Mouse (Mus musculus): Measurements from ENCODE around the gene Gpr25. TPM values are rescaled to one million over a fixed set of nuclear protein-coding genes. Genes with fewer than 3 reads are reported as not detected.
A peak's percentile ranks its signal among the peaks of the same experiment; 100 is the strongest.

The Gpr25 gene
- polyA plus RNA-seq, 1 experiment from 2014 or later: not detected

DNA sequence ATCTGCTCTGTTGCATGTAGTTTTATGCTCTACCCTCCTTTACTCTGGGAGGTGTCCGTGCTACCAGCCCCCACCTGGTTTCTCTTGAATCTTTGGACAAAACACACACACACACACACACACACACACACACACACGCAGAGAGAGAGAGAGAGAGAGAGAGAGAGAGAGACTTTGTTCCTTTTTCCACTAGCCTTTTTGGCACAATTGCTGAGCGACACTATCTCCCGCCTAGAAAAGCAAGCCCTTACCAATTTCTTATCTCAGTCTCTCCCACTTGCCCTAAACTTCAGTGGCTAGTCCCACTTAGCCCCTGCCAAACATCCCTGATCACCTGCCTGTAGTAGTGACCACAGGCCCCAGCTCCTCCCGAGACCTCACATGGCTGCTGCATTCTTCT lies 16.2 kb downstream of the Gpr25 start:
- Histone ChIP-seq H3K27ac (ENCODE audit: low read depth, low read length) (no peak overlapping the region), H3K27me3 (replicated peaks; ENCODE audit: control insufficient read depth, insufficient read depth, low read length) (0 out of 2 replicates have a peak, but pooled peaks cover 2% of the 10 kb centered on the region), H3K9ac (ENCODE audit: low read depth, low read length) (no peak overlapping the region), H3K4me3 (ENCODE audit: low read depth, low read length) (no peak overlapping the region), H3K4me2 (no peak overlapping the region), H3K9me3 (ENCODE audit: control insufficient read depth, low read length) (no peaks in the 10 kb centered on the region), H3K4me1 (replicated peaks; ENCODE audit: control insufficient read depth, insufficient read depth, low read length) (no peaks in the 10 kb centered on the region), H3K36me3 (ENCODE audit: control insufficient read depth, insufficient read depth, low read length) (no peaks in the 10 kb centered on the region)
- WGBS: 78% methylated on average over 4 of the region's 5 CpGs
- ATAC-seq (replicated peaks; ENCODE audit: low FRiP score) (no peak), DNase-seq (ENCODE audit: low spot score) (no peak)

DNA sequence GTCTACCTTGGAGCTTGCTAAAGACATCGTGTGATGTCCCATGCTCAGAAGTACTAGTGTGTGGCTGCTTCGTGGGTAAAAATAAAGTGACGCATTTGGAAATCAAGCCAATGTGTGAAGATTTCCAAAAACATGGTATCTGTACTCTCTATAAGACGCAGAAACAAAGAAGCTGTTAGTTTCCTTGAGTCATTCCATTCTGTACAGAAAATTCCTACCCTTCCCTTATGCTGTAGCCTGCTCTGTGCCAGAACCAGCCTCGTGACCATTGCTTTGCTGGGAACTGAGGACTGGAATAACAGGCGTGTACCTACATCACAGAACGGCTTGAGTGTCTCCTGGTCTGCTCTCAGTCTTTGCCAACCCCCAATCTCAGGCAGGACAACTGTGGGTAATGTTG lies 18.9 kb downstream of the Gpr25 start:
- no peak overlapping the region for H3K27ac ChIP-seq (ENCODE audit: low read depth, low read length)
- H3K4me2 ChIP-seq: no peak overlapping the region
- H3K27me3 ChIP-seq (replicated peaks; ENCODE audit: control insufficient read depth, insufficient read depth, low read length): no peaks in the 10 kb centered on the region
- H3K9ac ChIP-seq (ENCODE audit: low read depth, low read length): no peak overlapping the region
- H3K9me3 ChIP-seq (ENCODE audit: control insufficient read depth, low read length): no peaks in the 10 kb centered on the region
- no peaks in the 10 kb centered on the region for H3K4me1 ChIP-seq (replicated peaks; ENCODE audit: control insufficient read depth, insufficient read depth, low read length)
- H3K36me3 ChIP-seq (ENCODE audit: control insufficient read depth, insufficient read depth, low read length): no peaks in the 10 kb centered on the region
- no peak overlapping the region for H3K4me3 ChIP-seq (ENCODE audit: low read depth, low read length)
- 83% methylated on average over 7 of the region's 7 CpGs for WGBS
- DNase-seq (ENCODE audit: low spot score) (no peak), ATAC-seq (replicated peaks; ENCODE audit: low FRiP score) (no peak)

DNA sequence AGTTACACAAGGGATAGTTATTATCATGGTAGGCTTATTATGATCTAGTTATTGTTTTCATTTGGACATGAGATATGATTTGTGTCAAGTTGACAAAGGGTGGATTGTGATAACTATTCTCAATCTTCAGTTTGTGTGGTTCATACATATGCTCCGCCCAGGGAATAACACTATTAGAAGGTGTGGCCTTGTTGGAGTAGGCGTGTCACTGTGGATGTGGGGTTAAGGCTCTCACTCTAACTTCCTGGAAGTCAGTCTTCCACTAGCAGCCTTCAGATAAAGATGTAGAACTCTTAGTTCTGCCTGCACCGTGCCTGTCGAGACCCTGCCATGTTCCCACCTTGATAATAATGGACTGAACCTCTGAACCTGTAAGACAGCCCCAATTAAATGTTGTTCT lies 22.2 kb downstream of the Gpr25 start:
- no peak overlapping the region for H3K27ac ChIP-seq (ENCODE audit: low read depth, low read length)
- no peak overlapping the region for H3K4me2 ChIP-seq
- ATAC-seq (replicated peaks; ENCODE audit: low FRiP score) (no peak), DNase-seq (ENCODE audit: low spot score) (no peak)
- no peaks in the 10 kb centered on the region for H3K9me3 ChIP-seq (ENCODE audit: control insufficient read depth, low read length)
- peaks cover 19% of the 10 kb centered on the region for H3K27me3 ChIP-seq (replicated peaks; ENCODE audit: control insufficient read depth, insufficient read depth, low read length)
- H3K4me3 ChIP-seq (ENCODE audit: low read depth, low read length): no peak overlapping the region
- no peaks in the 10 kb centered on the region for H3K4me1 ChIP-seq (replicated peaks; ENCODE audit: control insufficient read depth, insufficient read depth, low read length)
- H3K36me3 ChIP-seq (ENCODE audit: control insufficient read depth, insufficient read depth, low read length): no peaks in the 10 kb centered on the region
- no peak overlapping the region for H3K9ac ChIP-seq (ENCODE audit: low read depth, low read length)
- WGBS: 71% methylated on average over 4 of the region's 4 CpGs

- ATAC-seq (replicated peaks; ENCODE audit: low FRiP score) (no peak), DNase-seq (ENCODE audit: low spot score) (no peak)
- Histone ChIP-seq H3K9ac (ENCODE audit: low read depth, low read length) (peak overlapping the region; percentile 57), H3K27ac (ENCODE audit: low read depth, low read length) (peak overlapping the region; percentile 43; the same call in 1 of the 2 replicates), H3K36me3 (ENCODE audit: control insufficient read depth, insufficient read depth, low read length) (no peaks in the 10 kb centered on the region), H3K4me3 (ENCODE audit: low read depth, low read length) (peak overlapping the region; percentile 57), H3K9me3 (ENCODE audit: control insufficient read depth, low read length) (no peaks in the 10 kb centered on the region), H3K27me3 (replicated peaks; ENCODE audit: control insufficient read depth, insufficient read depth, low read length) (peaks cover 43% of the 10 kb centered on the region), H3K4me1 (replicated peaks; ENCODE audit: control insufficient read depth, insufficient read depth, low read length) (peaks cover 11% of the 10 kb centered on the region; the same call in 1 of the 2 replicates), H3K4me2 (peak overlapping the region; percentile 85)
- 2% methylated on average over 9 of the region's 9 CpGs for WGBS
Observed at GRCm38 (mm10) chr1:136234595-136235092, 26.0 kb downstream of the Gpr25 start.

- H3K36me3 ChIP-seq (ENCODE audit: control insufficient read depth, insufficient read depth, low read length): no peaks in the 10 kb centered on the region
- H3K4me2 ChIP-seq: peak within 1 kb of the TSS; percentile 85
- H3K27me3 ChIP-seq (replicated peaks; ENCODE audit: control insufficient read depth, insufficient read depth, low read length): peaks cover 43% of the 10 kb centered on the region
- H3K9ac ChIP-seq (ENCODE audit: low read depth, low read length): peak within 1 kb of the TSS; percentile 57
- peak; percentile 74 for DNase-seq (ENCODE audit: low spot score)
- peaks cover 16% of the 10 kb centered on the region for H3K4me1 ChIP-seq (replicated peaks; ENCODE audit: control insufficient read depth, insufficient read depth, low read length)
- peak within 1 kb of the TSS; percentile 43 for H3K27ac ChIP-seq (ENCODE audit: low read depth, low read length)
- 1% methylated on average over 51 of the region's 51 CpGs for WGBS
- H3K4me3 ChIP-seq (ENCODE audit: low read depth, low read length): peak within 1 kb of the TSS; percentile 57
- ATAC-seq (replicated peaks; ENCODE audit: low FRiP score): peak; percentile 65
- no peaks in the 10 kb centered on the region for H3K9me3 ChIP-seq (ENCODE audit: control insufficient read depth, low read length)
Observed at GRCm38 (mm10) chr1:136233892-136234594, 26.6 kb downstream of the Gpr25 start, which contains the start of gene Inava. Inava (minus strand) TSS chr1:136234264.

- peak overlapping the region; percentile 57 for H3K4me3 ChIP-seq (ENCODE audit: low read depth, low read length)
- peaks cover 22% of the 10 kb centered on the region for H3K4me1 ChIP-seq (replicated peaks; ENCODE audit: control insufficient read depth, insufficient read depth, low read length)
- no peak overlapping the region for H3K27ac ChIP-seq (ENCODE audit: low read depth, low read length)
- H3K9ac ChIP-seq (ENCODE audit: low read depth, low read length): peak overlapping the region; percentile 21; the same call in 1 of the 2 replicates
- peak; percentile 41 for DNase-seq (ENCODE audit: low spot score)
- WGBS: 5% methylated on average over 23 of the region's 23 CpGs
- H3K27me3 ChIP-seq (replicated peaks; ENCODE audit: control insufficient read depth, insufficient read depth, low read length): peaks cover 43% of the 10 kb centered on the region
- peak overlapping the region; percentile 85 for H3K4me2 ChIP-seq
- ATAC-seq (replicated peaks; ENCODE audit: low FRiP score): no peak
- no peaks in the 10 kb centered on the region for H3K36me3 ChIP-seq (ENCODE audit: control insufficient read depth, insufficient read depth, low read length)
- H3K9me3 ChIP-seq (ENCODE audit: control insufficient read depth, low read length): no peaks in the 10 kb centered on the region
Observed at GRCm38 (mm10) chr1:136232986-136233790, 27.5 kb downstream of the Gpr25 start.

GRCm38 (mm10) chr1:136232285-136232926 lies 28.3 kb downstream of the Gpr25 start:
- Histone ChIP-seq H3K4me3 (ENCODE audit: low read depth, low read length) (peak overlapping the region; percentile 57), H3K4me2 (peak overlapping the region; percentile 85), H3K36me3 (ENCODE audit: control insufficient read depth, insufficient read depth, low read length) (no peaks in the 10 kb centered on the region), H3K4me1 (replicated peaks; ENCODE audit: control insufficient read depth, insufficient read depth, low read length) (peaks cover 22% of the 10 kb centered on the region), H3K9me3 (ENCODE audit: control insufficient read depth, low read length) (no peaks in the 10 kb centered on the region), H3K9ac (ENCODE audit: low read depth, low read length) (no peak overlapping the region), H3K27ac (ENCODE audit: low read depth, low read length) (no peak overlapping the region), H3K27me3 (replicated peaks; ENCODE audit: control insufficient read depth, insufficient read depth, low read length) (peaks cover 43% of the 10 kb centered on the region)
- WGBS: 6% methylated on average over 9 of the region's 9 CpGs
- ATAC-seq (replicated peaks; ENCODE audit: low FRiP score): no peak
- no peak for DNase-seq (ENCODE audit: low spot score)

- H3K4me2 ChIP-seq: peak overlapping the region; percentile 85
- no peak for ATAC-seq (replicated peaks; ENCODE audit: low FRiP score)
Observed at GRCm38 (mm10) chr1:136231596-136231995, 29.1 kb downstream of the Gpr25 start.

More at GRCm38 (mm10) chr1:136231596-136231995, 29.1 kb downstream of the Gpr25 start:
- WGBS: 13% methylated on average over 6 of the region's 6 CpGs
- no peaks in the 10 kb centered on the region for H3K36me3 ChIP-seq (ENCODE audit: control insufficient read depth, insufficient read depth, low read length)
- peaks cover 43% of the 10 kb centered on the region for H3K27me3 ChIP-seq (replicated peaks; ENCODE audit: control insufficient read depth, insufficient read depth, low read length)
- no peak overlapping the region for H3K27ac ChIP-seq (ENCODE audit: low read depth, low read length)
- DNase-seq (ENCODE audit: low spot score): no peak
- H3K9ac ChIP-seq (ENCODE audit: low read depth, low read length): no peak overlapping the region
- H3K4me1 ChIP-seq (replicated peaks; ENCODE audit: control insufficient read depth, insufficient read depth, low read length): peaks cover 22% of the 10 kb centered on the region
- no peak overlapping the region for H3K4me3 ChIP-seq (ENCODE audit: low read depth, low read length)
- H3K9me3 ChIP-seq (ENCODE audit: control insufficient read depth, low read length): no peaks in the 10 kb centered on the region

All from liver, embryonic 11.5 days (tissue).